Mouse (Mus musculus) heart, embryonic 10.5 days (tissue): ENCODE measurements around the gene Tprg. TPM values are rescaled to one million over a fixed set of nuclear protein-coding genes. Genes with fewer than 3 reads are reported as not detected.

Source experiments
- DNase-seq: peaks from one replicate; pipeline ENCODE4 v3.0.0-alpha.2; 2017; ENCODE audit warnings: low spot score
- H3K27ac ChIP-seq: fragments of 300-500 bp; sonication (generic); 2 replicates; pipeline ENCODE4 v1.5.1; 2016; ENCODE audit warnings: mild to moderate bottlenecking
- H3K27me3 ChIP-seq: fragments of 300-500 bp; sonication (generic); 2 replicates; pipeline ENCODE4 v1.6.1; 2016; ENCODE audit warnings: mild to moderate bottlenecking; ENCODE audit not compliant: poor library complexity, insufficient read depth, severe bottlenecking
- H3K36me3 ChIP-seq: fragments of 300-500 bp; sonication (generic); 2 replicates; pipeline ENCODE4 v1.6.1; 2016; ENCODE audit warnings: mild to moderate bottlenecking, moderate library complexity
- H3K4me1 ChIP-seq: fragments of 300-500 bp; sonication (generic); 2 replicates; pipeline ENCODE4 v1.6.1; 2016; ENCODE audit warnings: mild to moderate bottlenecking
- H3K4me3 ChIP-seq: fragments of 300-500 bp; sonication (generic); 2 replicates; pipeline ENCODE4 v1.5.1; 2016; ENCODE audit warnings: mild to moderate bottlenecking, moderate library complexity
- H3K9me3 ChIP-seq: fragments of 300-500 bp; sonication (generic); 2 replicates; pipeline ENCODE4 v1.6.1; 2016; ENCODE audit warnings: mild to moderate bottlenecking, moderate library complexity
- WGBS: fragments of 180-500 bp; shearing (Covaris S2); methylation state at CpG from one replicate; pipeline ENCODE4 v1.1.7; 2016; 5-methylcytosine and 5-hydroxymethylcytosine counted together
- polyA plus RNA-seq: library from polyadenylated mRNA; unstranded; fragments of >200 nt; fragmentation: Nextera tagmentation; extraction: Ambion mirVana; gene quantifications from 2 replicates; pipeline ENCODE4 v1.2.1, GENCODE M21; 2016

Tprg gene
- polyA plus RNA-seq, 1 experiment from 2014 or later: not detected

- Histone ChIP-seq H3K27ac (no peak overlapping the region), H3K9me3 (no peaks in the 10 kb centered on the region), H3K4me1 (no peaks in the 10 kb centered on the region), H3K36me3 (no peaks in the 10 kb centered on the region), H3K27me3 (no peaks in the 10 kb centered on the region), H3K4me3 (no peak overlapping the region)
- WGBS: 80% methylated on average over 4 of the region's 4 CpGs
- no peak for DNase-seq
These were observed 4.1 kb upstream of the Tprg start for GRCm38 (mm10) chr16:25282563-25282962.

- no peaks in the 10 kb centered on the region for H3K36me3 ChIP-seq
- H3K27me3 ChIP-seq: no peaks in the 10 kb centered on the region
- H3K4me3 ChIP-seq: no peak overlapping the region
- H3K4me1 ChIP-seq: no peaks in the 10 kb centered on the region
- no peak overlapping the region for H3K27ac ChIP-seq
- 73% methylated on average over 2 of the region's 2 CpGs for WGBS
- no peaks in the 10 kb centered on the region for H3K9me3 ChIP-seq
- no peak for DNase-seq
These were observed 7.1 kb downstream of the Tprg start for GRCm38 (mm10) chr16:25293753-25294152.

GRCm38 (mm10) chr16:25295546-25295945, 8.9 kb downstream of the Tprg start:
- no peak for DNase-seq
- Histone ChIP-seq H3K27me3 (no peaks in the 10 kb centered on the region), H3K4me3 (no peak overlapping the region), H3K4me1 (no peaks in the 10 kb centered on the region), H3K36me3 (no peaks in the 10 kb centered on the region), H3K27ac (no peak overlapping the region), H3K9me3 (no peaks in the 10 kb centered on the region)
- 71% methylated on average over 11 of the region's 11 CpGs for WGBS

GRCm38 (mm10) chr16:25296746-25297145, 10.1 kb downstream of the Tprg start:
- H3K4me1 ChIP-seq: no peaks in the 10 kb centered on the region
- H3K4me3 ChIP-seq: no peak overlapping the region
- DNase-seq: no peak
- 82% methylated on average over 5 of the region's 5 CpGs for WGBS
- no peaks in the 10 kb centered on the region for H3K27me3 ChIP-seq
- H3K36me3 ChIP-seq: no peaks in the 10 kb centered on the region
- H3K9me3 ChIP-seq: no peaks in the 10 kb centered on the region
- no peak overlapping the region for H3K27ac ChIP-seq

GRCm38 (mm10) chr16:25298204-25298603, 11.6 kb downstream of the Tprg start:
- 90% methylated on average over 1 of the region's 1 CpGs for WGBS
- Histone ChIP-seq H3K36me3 (no peaks in the 10 kb centered on the region), H3K9me3 (no peaks in the 10 kb centered on the region), H3K4me3 (no peak overlapping the region), H3K27ac (no peak overlapping the region), H3K27me3 (no peaks in the 10 kb centered on the region), H3K4me1 (no peaks in the 10 kb centered on the region)
- no peak for DNase-seq

- 86% methylated on average over 4 of the region's 4 CpGs for WGBS
- H3K4me1 ChIP-seq: no peaks in the 10 kb centered on the region
These were observed 16.0 kb downstream of the Tprg start for GRCm38 (mm10) chr16:25302616-25303015.

GRCm38 (mm10) chr16:25314006-25314405, 27.4 kb downstream of the Tprg start:
- Histone ChIP-seq H3K9me3 (no peaks in the 10 kb centered on the region), H3K4me1 (peaks cover 6% of the 10 kb centered on the region; the same call in 1 of the 2 replicates), H3K4me3 (no peak overlapping the region), H3K27ac (no peak overlapping the region), H3K27me3 (no peaks in the 10 kb centered on the region), H3K36me3 (no peaks in the 10 kb centered on the region)
- WGBS: 75% methylated on average over 5 of the region's 5 CpGs
- no peak for DNase-seq

More at GRCm38 (mm10) chr16:25302616-25303015, 16.0 kb downstream of the Tprg start:
- H3K27ac ChIP-seq: no peak overlapping the region
- no peaks in the 10 kb centered on the region for H3K27me3 ChIP-seq
- DNase-seq: no peak
- H3K9me3 ChIP-seq: no peaks in the 10 kb centered on the region
- no peak overlapping the region for H3K4me3 ChIP-seq
- no peaks in the 10 kb centered on the region for H3K36me3 ChIP-seq

- WGBS: 71% methylated on average over 3 of the region's 3 CpGs
These were observed 28.5 kb downstream of the Tprg start for GRCm38 (mm10) chr16:25315090-25315489.

GRCm38 (mm10) chr16:25325631-25326238, 39.1 kb downstream of the Tprg start:
- DNase-seq: no peak
- Histone ChIP-seq H3K27ac (no peak overlapping the region), H3K4me1 (no peaks in the 10 kb centered on the region), H3K4me3 (no peak overlapping the region), H3K9me3 (no peaks in the 10 kb centered on the region), H3K36me3 (no peaks in the 10 kb centered on the region), H3K27me3 (no peaks in the 10 kb centered on the region)
- 87% methylated on average over 2 of the region's 2 CpGs for WGBS

More at GRCm38 (mm10) chr16:25315090-25315489, 28.5 kb downstream of the Tprg start:
- Histone ChIP-seq H3K27me3 (no peaks in the 10 kb centered on the region), H3K4me3 (no peak overlapping the region), H3K27ac (no peak overlapping the region), H3K4me1 (peaks cover 6% of the 10 kb centered on the region; the same call in 1 of the 2 replicates), H3K36me3 (no peaks in the 10 kb centered on the region), H3K9me3 (no peaks in the 10 kb centered on the region)
- no peak for DNase-seq

GRCm38 (mm10) chr16:25333279-25334219, 46.9 kb downstream of the Tprg start:
- DNase-seq: no peak
- H3K27me3 ChIP-seq: no peaks in the 10 kb centered on the region
- H3K4me1 ChIP-seq: no peaks in the 10 kb centered on the region
- H3K9me3 ChIP-seq: no peaks in the 10 kb centered on the region
- no peaks in the 10 kb centered on the region for H3K36me3 ChIP-seq
- 82% methylated on average over 10 of the region's 10 CpGs for WGBS
- H3K27ac ChIP-seq: no peak overlapping the region
- H3K4me3 ChIP-seq: no peak overlapping the region

- Histone ChIP-seq H3K27me3 (no peaks in the 10 kb centered on the region), H3K36me3 (no peaks in the 10 kb centered on the region), H3K4me3 (no peak overlapping the region), H3K4me1 (no peaks in the 10 kb centered on the region), H3K9me3 (no peaks in the 10 kb centered on the region), H3K27ac (no peak overlapping the region)
- WGBS: 51% methylated on average over 4 of the region's 4 CpGs
- no peak for DNase-seq
These were observed 48.6 kb downstream of the Tprg start for GRCm38 (mm10) chr16:25335058-25335703.

- H3K4me1 ChIP-seq: 0 out of 2 replicates have a peak, but pooled peaks cover 5% of the 10 kb centered on the region
- WGBS: 3% methylated on average over 3 of the region's 3 CpGs
These were observed 63.0 kb downstream of the Tprg start for GRCm38 (mm10) chr16:25349626-25350025.

GRCm38 (mm10) chr16:25367834-25368233, 81.2 kb downstream of the Tprg start:
- DNase-seq: no peak
- Histone ChIP-seq H3K9me3 (no peaks in the 10 kb centered on the region), H3K4me1 (no peaks in the 10 kb centered on the region), H3K4me3 (no peak overlapping the region), H3K27me3 (no peaks in the 10 kb centered on the region), H3K27ac (no peak overlapping the region), H3K36me3 (no peaks in the 10 kb centered on the region)
- 84% methylated on average over 7 of the region's 7 CpGs for WGBS

More at GRCm38 (mm10) chr16:25349626-25350025, 63.0 kb downstream of the Tprg start:
- no peak overlapping the region for H3K4me3 ChIP-seq
- no peaks in the 10 kb centered on the region for H3K9me3 ChIP-seq
- no peaks in the 10 kb centered on the region for H3K36me3 ChIP-seq
- no peak overlapping the region for H3K27ac ChIP-seq
- DNase-seq: no peak
- H3K27me3 ChIP-seq: no peaks in the 10 kb centered on the region
